Mouse (Mus musculus): ENCODE data around the gene Pdpr. TPM values are rescaled to one million over a fixed set of nuclear protein-coding genes. Genes with fewer than 3 reads are reported as not detected.

The Pdpr gene
- 13.4 and 14.0 TPM in 2 replicates for polyA plus RNA-seq (2015; fragmentation: Nextera tagmentation; extraction: Ambion mirVana)

DNA sequence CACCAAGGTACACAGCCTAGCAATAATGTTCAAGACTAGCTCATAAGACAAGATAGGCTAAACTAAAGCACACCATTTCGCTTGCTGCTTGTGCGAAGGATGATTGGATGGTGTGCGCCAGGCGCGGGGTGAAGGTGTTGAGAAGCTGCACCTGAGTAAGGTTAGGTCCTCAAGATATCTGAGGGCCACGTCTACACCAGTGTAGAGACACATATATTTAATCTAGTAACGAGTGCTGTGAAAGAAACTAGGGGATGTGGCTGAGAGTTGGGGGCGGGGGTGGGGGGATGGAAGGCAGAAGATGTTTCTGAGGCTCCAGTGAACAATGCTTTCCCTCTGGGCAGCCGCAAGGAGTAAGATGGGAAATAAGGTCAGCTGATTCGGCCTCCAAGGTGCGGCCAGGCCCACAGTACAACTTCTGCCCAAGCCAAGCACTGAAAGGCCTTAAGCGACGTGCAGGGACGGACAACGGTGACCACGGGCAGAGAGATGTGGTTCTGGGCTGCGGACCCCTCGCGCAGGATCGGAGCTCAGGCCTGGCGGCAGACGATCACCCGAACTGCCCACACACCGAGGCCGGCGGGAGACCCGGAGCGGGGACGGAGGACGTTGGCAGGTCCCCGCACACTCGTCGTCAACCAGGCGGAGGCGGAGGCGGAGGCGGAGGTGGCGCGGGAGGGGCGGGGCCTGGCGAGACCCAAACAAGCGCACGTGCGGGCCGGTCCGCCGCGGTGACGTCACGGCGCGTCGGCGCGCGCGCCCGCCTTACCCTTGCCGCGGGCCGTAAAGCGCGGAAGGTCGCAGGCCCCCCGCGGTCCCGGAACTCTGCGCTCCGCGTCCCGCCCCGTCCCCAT lies at the start of gene Pdpr:
Pdpr (plus strand) TSS at position 766 of the 854 bp plus-strand sequence.
- peak; percentile 95 for ATAC-seq
- peak within 1 kb of the TSS; percentile 58; the same call in 1 of the 2 replicates for H3K27ac ChIP-seq (ENCODE audit: low read length)
- no peaks in the 10 kb centered on the region for H3K9me3 ChIP-seq (ENCODE audit: control insufficient read depth, low read length)
- WGBS = 8% methylated on average over 39 of the region's 72 CpGs
- peak within 1 kb of the TSS; percentile 70 for H3K4me3 ChIP-seq (replicated peaks; ENCODE audit: low read length)
- H3K36me3 ChIP-seq (ENCODE audit: control insufficient read depth, insufficient read depth) = no peaks in the 10 kb centered on the region
- no peaks in the 10 kb centered on the region for H3K27me3 ChIP-seq (replicated peaks; ENCODE audit: control insufficient read depth, insufficient read depth, low read length)
- H3K9ac ChIP-seq (replicated peaks; ENCODE audit: low read depth, low read length) = peak within 1 kb of the TSS; percentile 79
- H3K4me1 ChIP-seq (replicated peaks; ENCODE audit: control insufficient read depth, insufficient read depth, low read length) = peaks cover 11% of the 10 kb centered on the region
- H3K4me2 ChIP-seq (ENCODE audit: low read length) = peak within 1 kb of the TSS; percentile 83

DNA sequence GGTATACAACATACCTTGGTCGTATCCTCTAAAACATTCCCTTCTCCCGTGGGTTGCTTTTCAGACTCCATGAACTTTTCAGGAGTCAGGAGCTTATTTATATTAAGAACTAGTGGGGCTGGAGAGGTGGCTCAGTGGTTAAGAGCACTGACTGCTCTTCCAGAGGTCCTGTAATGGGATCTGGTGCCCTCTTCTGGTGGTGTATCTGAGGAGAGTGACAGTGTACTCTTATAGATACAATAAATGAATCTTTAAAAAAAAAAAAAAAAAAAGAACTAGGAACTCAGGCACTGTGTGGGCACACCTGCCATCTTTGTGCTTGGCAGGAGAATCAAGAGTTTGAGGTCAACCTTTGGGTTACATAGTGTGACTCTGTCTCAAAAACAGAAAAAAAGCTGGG lies 45.7 kb upstream of the Pdpr start:
- no peak for ATAC-seq
- Histone ChIP-seq H3K9ac (replicated peaks; ENCODE audit: low read depth, low read length) (no peak overlapping the region), H3K4me3 (replicated peaks; ENCODE audit: low read length) (no peak overlapping the region), H3K27ac (ENCODE audit: low read length) (no peak overlapping the region), H3K27me3 (replicated peaks; ENCODE audit: control insufficient read depth, insufficient read depth, low read length) (no peaks in the 10 kb centered on the region), H3K9me3 (ENCODE audit: control insufficient read depth, low read length) (no peaks in the 10 kb centered on the region), H3K4me1 (replicated peaks; ENCODE audit: control insufficient read depth, insufficient read depth, low read length) (no peaks in the 10 kb centered on the region), H3K36me3 (ENCODE audit: control insufficient read depth, insufficient read depth) (peaks cover 76% of the 10 kb centered on the region), H3K4me2 (ENCODE audit: low read length) (no peak overlapping the region)
- WGBS = 99% methylated on average over 2 of the region's 2 CpGs

DNA sequence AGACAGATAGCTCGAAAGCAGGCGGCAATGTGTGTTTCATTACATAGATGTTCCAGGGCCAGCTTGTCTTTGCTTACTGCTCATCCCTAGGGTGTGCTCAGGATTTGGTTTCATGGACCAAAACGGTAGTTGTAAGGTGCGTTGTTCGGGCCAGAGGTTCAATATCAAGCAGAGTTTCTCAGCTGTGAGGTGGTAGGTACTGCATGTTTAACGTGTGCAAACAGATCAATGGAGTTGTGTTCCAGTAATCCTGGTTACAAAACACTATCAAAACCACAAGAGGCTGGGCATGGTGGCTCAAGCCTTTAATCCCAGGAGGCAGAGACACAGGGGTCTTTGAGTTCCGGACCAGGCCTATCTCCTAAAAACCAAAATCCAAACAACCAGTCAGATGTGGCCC lies 45.3 kb upstream of the Pdpr start:
- WGBS = 96% methylated on average over 7 of the region's 7 CpGs
- Histone ChIP-seq H3K4me3 (replicated peaks; ENCODE audit: low read length) (no peak overlapping the region), H3K27me3 (replicated peaks; ENCODE audit: control insufficient read depth, insufficient read depth, low read length) (no peaks in the 10 kb centered on the region), H3K4me2 (ENCODE audit: low read length) (no peak overlapping the region), H3K4me1 (replicated peaks; ENCODE audit: control insufficient read depth, insufficient read depth, low read length) (no peaks in the 10 kb centered on the region), H3K36me3 (ENCODE audit: control insufficient read depth, insufficient read depth) (peaks cover 76% of the 10 kb centered on the region), H3K9me3 (ENCODE audit: control insufficient read depth, low read length) (no peaks in the 10 kb centered on the region), H3K27ac (ENCODE audit: low read length) (no peak overlapping the region), H3K9ac (replicated peaks; ENCODE audit: low read depth, low read length) (no peak overlapping the region)
- no peak for ATAC-seq

DNA sequence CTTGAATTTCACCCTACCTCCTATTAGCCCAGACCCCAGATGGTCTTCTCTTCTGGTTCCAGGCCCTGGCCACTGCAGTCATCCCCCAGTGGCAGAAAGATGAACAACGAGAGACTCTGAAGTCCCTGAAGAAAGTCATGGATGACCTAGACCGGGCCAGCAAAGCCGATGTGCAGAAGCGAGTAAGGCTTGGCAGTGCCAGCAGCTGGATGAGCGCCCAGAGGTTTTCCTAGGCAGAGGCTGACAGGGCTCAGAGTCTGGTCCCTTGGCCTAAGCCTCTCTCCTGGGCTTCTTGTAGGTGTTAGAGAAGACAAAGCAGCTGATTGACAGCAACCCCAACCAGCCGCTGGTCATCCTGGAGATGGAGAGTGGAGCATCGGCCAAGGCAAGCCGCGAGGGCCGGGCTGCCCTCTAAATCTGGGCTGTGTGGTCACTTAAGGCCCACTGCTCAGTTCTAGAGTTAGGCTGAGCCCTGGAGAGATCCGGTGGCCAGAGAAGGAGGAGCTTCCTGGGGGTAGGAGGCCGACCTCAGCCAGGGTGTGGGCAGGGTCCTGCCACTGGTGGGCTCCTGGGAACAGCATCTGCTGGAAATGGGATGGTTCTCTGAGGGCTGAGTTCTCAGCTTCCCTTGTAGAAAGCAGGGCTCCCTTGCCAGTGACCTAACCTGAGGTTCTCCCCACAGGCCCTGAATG lies 40.5 kb upstream of the Pdpr start:
- Histone ChIP-seq H3K4me2 (ENCODE audit: low read length) (no peak overlapping the region), H3K4me3 (replicated peaks; ENCODE audit: low read length) (no peak overlapping the region), H3K27ac (ENCODE audit: low read length) (no peak overlapping the region), H3K36me3 (ENCODE audit: control insufficient read depth, insufficient read depth) (peaks cover 36% of the 10 kb centered on the region), H3K4me1 (replicated peaks; ENCODE audit: control insufficient read depth, insufficient read depth, low read length) (peaks cover 15% of the 10 kb centered on the region), H3K27me3 (replicated peaks; ENCODE audit: control insufficient read depth, insufficient read depth, low read length) (no peaks in the 10 kb centered on the region), H3K9me3 (ENCODE audit: control insufficient read depth, low read length) (no peaks in the 10 kb centered on the region), H3K9ac (replicated peaks; ENCODE audit: low read depth, low read length) (no peak overlapping the region)
- ATAC-seq = no peak
- WGBS = 94% methylated on average over 12 of the region's 12 CpGs

- no peaks in the 10 kb centered on the region for H3K27me3 ChIP-seq (replicated peaks; ENCODE audit: control insufficient read depth, insufficient read depth, low read length)
- H3K9ac ChIP-seq (replicated peaks; ENCODE audit: low read depth, low read length) = no peak overlapping the region
- WGBS = 90% methylated on average over 17 of the region's 17 CpGs
- no peak overlapping the region for H3K27ac ChIP-seq (ENCODE audit: low read length)
- peaks cover 25% of the 10 kb centered on the region for H3K36me3 ChIP-seq (ENCODE audit: control insufficient read depth, insufficient read depth)
- H3K4me2 ChIP-seq (ENCODE audit: low read length) = no peak overlapping the region
- H3K9me3 ChIP-seq (ENCODE audit: control insufficient read depth, low read length) = no peaks in the 10 kb centered on the region
- peaks cover 15% of the 10 kb centered on the region for H3K4me1 ChIP-seq (replicated peaks; ENCODE audit: control insufficient read depth, insufficient read depth, low read length)
- H3K4me3 ChIP-seq (replicated peaks; ENCODE audit: low read length) = no peak overlapping the region
- no peak for ATAC-seq
Observed at GRCm38 (mm10) chr8:111055031-111055634, 39.3 kb upstream of the Pdpr start.

GRCm38 (mm10) chr8:111055661-111056060 lies 38.8 kb upstream of the Pdpr start:
- no peak overlapping the region for H3K4me3 ChIP-seq (replicated peaks; ENCODE audit: low read length)
- H3K9ac ChIP-seq (replicated peaks; ENCODE audit: low read depth, low read length) = no peak overlapping the region
- H3K4me2 ChIP-seq (ENCODE audit: low read length) = no peak overlapping the region
- H3K9me3 ChIP-seq (ENCODE audit: control insufficient read depth, low read length) = no peaks in the 10 kb centered on the region
- no peaks in the 10 kb centered on the region for H3K27me3 ChIP-seq (replicated peaks; ENCODE audit: control insufficient read depth, insufficient read depth, low read length)
- peaks cover 20% of the 10 kb centered on the region for H3K36me3 ChIP-seq (ENCODE audit: control insufficient read depth, insufficient read depth)
- peaks cover 15% of the 10 kb centered on the region for H3K4me1 ChIP-seq (replicated peaks; ENCODE audit: control insufficient read depth, insufficient read depth, low read length)
- WGBS = 62% methylated on average over 2 of the region's 2 CpGs
- no peak overlapping the region for H3K27ac ChIP-seq (ENCODE audit: low read length)
- ATAC-seq = peak; percentile 8; the same call in 1 of the 2 replicates

DNA sequence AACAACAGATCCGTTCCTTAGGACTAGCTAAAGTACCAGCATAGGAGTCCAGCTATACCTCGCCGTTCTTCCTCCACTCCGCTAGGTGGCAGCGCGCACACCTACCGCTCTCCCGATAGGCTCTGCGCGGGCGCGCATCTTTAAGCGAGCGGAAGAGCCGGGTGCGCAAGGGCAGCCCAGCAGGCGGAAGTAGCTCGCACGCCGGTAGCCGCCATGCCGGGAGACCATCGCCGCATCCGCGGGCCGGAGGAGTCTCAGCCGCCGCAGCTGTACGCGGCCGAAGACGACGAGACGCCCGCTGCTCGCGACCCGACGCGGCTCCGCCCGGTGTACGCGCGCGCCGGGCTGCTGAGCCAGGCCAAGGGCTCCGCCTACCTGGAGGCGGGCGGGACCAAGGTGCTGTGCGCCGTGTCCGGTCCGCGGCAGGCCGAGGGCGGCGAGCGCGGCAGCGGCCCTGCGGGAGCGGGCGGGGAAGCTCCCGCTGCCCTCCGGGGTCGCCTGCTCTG lies 38.2 kb upstream of the Pdpr start, which contains the start of gene Exosc6:
Exosc6 (plus strand) TSS at position 182 of the 506 bp plus-strand sequence.
- H3K4me1 ChIP-seq (replicated peaks; ENCODE audit: control insufficient read depth, insufficient read depth, low read length) = peaks cover 18% of the 10 kb centered on the region
- no peaks in the 10 kb centered on the region for H3K9me3 ChIP-seq (ENCODE audit: control insufficient read depth, low read length)
- H3K4me3 ChIP-seq (replicated peaks; ENCODE audit: low read length) = peak within 1 kb of the TSS; percentile 76
- WGBS = under 1% methylated on average over 49 of the region's 68 CpGs
- peak within 1 kb of the TSS; percentile 98 for H3K4me2 ChIP-seq (ENCODE audit: low read length)
- peak within 1 kb of the TSS; percentile 58 for H3K27ac ChIP-seq (ENCODE audit: low read length)
- no peaks in the 10 kb centered on the region for H3K27me3 ChIP-seq (replicated peaks; ENCODE audit: control insufficient read depth, insufficient read depth, low read length)
- H3K9ac ChIP-seq (replicated peaks; ENCODE audit: low read depth, low read length) = peak within 1 kb of the TSS; percentile 74
- H3K36me3 ChIP-seq (ENCODE audit: control insufficient read depth, insufficient read depth) = peaks cover 18% of the 10 kb centered on the region
- ATAC-seq = peak; percentile 98

GRCm38 (mm10) chr8:111056691-111057293 lies 37.6 kb upstream of the Pdpr start:
- under 1% methylated on average over 49 of the region's 63 CpGs for WGBS
- ATAC-seq = peak; percentile 63

More at GRCm38 (mm10) chr8:111056691-111057293, 37.6 kb upstream of the Pdpr start:
- H3K9me3 ChIP-seq (ENCODE audit: control insufficient read depth, low read length) = no peaks in the 10 kb centered on the region
- peaks cover 22% of the 10 kb centered on the region for H3K4me1 ChIP-seq (replicated peaks; ENCODE audit: control insufficient read depth, insufficient read depth, low read length)
- peak overlapping the region; percentile 74 for H3K9ac ChIP-seq (replicated peaks; ENCODE audit: low read depth, low read length)
- H3K36me3 ChIP-seq (ENCODE audit: control insufficient read depth, insufficient read depth) = peaks cover 16% of the 10 kb centered on the region
- peak overlapping the region; percentile 76 for H3K4me3 ChIP-seq (replicated peaks; ENCODE audit: low read length)
- peak overlapping the region; percentile 58 for H3K27ac ChIP-seq (ENCODE audit: low read length)
- H3K27me3 ChIP-seq (replicated peaks; ENCODE audit: control insufficient read depth, insufficient read depth, low read length) = no peaks in the 10 kb centered on the region
- H3K4me2 ChIP-seq (ENCODE audit: low read length) = peak overlapping the region; percentile 98
